Mouse (Mus musculus): ENCODE measurements around the gene Tspan14.

The Tspan14 gene

GRCm38 (mm10) chr14:40949730-40950614 is 16.6 kb downstream of the Tspan14 start:
- no peak for DNase-seq

DNA sequence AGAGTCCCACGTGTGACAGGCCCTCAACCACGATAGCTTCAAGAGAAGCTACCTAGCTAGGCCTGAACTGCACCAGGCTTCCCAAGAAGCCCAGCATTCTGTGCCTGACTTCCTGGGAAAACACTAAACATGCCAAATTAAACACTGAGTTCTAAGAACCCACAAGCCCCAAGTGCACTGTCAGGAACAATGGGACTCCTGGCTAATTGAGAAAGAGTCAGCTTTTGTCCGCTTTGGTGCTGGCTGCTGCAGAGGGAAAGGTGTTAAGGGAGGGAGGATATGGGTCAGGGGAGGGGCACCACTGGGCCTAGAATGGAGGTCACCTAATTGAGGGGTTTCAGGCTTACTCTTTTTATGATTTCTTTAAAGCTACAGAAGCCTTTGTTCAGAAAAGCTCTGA is 17.6 kb downstream of the Tspan14 start:
- no peak for DNase-seq

GRCm38 (mm10) chr14:40948522-40948921 is 18.1 kb downstream of the Tspan14 start:
- no peak for DNase-seq

DNA sequence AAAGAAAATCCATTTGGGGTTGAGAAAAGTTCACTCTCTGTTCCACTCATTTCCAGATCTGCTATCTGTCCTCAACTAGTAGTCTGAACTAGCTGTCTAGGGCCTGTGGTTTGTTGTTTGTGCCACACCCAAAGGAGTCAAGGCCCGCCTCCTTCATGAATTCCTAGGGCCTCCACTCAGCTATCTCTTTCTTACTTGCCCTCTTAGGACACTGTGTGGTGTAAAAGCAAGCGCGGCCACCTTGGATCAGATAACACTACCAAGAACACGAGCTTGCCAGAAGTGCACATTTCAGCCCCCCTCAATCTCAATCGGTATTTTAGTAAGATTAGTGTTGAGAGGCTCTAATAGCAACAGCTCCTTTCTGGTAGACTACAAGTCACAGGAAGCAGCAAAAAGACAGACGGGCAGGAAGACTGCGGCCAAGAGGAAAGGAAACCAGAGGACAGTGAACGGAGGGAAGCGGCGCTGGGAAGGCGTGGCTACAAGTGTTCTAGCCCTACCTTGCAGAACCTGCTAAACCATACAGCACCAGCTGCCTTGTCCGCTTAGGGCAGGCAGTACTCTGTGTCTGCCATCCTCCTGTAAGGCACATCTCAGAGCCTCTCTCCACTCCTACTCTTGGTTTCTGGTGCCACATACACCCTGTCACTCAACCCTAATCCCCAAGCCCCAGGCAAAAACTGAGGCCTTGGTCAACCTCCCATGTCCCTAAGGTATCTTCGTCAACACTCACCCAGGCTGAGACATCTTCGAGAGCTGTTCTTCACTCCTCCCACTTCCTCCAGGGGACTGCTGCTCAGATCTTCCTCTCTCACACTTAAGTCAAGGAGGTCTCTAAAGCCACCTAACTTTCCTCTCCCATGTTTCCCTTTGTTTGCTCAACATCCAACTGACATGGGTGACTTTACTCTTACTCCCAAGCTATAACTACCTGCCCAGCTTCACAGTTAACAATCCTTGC is 18.9 kb downstream of the Tspan14 start:
- peak; percentile 50 for DNase-seq

DNA sequence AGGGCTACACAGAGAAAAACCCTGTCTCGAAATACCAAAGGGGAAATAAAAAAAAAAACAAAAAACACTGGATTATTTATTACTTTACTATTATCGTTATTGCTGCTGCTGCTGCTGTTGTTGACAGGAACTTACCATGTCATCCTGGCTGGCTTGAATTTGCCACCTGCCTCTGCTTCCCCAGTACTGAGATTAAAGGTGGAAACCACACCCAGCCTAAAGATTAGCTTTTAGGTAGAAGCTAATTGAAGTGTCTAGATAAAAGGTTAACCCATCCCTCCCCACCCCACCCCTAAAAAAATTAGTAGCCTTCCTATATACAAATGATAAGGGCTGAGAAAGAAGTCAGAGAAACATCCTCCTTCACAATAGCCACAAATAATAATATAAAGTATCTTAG is 22.8 kb downstream of the Tspan14 start:
- DNase-seq, result no peak

GRCm38 (mm10) chr14:40942429-40942828 is 24.2 kb downstream of the Tspan14 start:
- no peak for DNase-seq

- no peak for DNase-seq
Measured at GRCm38 (mm10) chr14:40938380-40938987, 28.1 kb downstream of the Tspan14 start.

- no peak for DNase-seq
Measured at GRCm38 (mm10) chr14:40937052-40937451, 29.6 kb downstream of the Tspan14 start.

GRCm38 (mm10) chr14:40935481-40935880 is 31.1 kb downstream of the Tspan14 start:
- DNase-seq, result no peak

GRCm38 (mm10) chr14:40935054-40935453 is 31.6 kb downstream of the Tspan14 start:
- DNase-seq, result no peak

DNA sequence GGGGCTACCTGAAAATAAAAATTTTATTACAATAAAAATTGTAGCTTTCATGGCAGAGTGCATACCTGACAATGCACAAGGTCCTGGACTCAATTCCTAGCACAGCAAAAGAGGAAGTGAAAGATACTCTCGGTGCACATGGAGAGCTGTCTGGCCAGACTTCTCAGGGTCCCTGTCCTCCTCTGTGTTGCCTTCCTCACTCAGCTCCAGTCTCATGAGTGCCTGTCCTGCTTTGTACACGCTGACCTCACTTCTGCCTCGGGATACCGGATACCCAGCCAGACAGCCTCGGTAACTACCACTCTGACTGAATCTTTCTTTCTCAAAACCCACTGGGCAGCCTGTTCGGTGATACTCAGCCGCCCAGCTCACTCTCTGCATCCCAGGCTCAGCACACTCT is 33.3 kb downstream of the Tspan14 start:
- no peak for DNase-seq

DNA sequence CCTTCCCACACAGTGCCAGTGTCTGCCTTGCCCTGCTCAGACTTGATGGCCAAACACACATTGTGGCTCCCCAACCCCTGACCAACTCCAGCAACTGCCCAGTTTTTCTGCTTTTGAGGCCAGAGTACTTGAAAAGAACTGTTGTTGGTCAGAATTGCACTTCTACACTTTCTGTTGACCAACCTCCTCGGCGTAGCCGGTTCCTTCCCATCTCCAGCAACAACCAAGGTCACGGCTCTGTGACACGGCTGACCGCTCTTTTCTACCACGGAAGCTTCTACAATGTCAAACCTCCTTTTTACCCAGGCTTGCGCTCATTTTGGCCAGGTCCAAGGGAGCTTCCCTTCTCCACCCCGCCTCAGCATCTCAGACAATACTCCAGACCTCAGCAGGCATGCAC is 34.4 kb downstream of the Tspan14 start:
- no peak for DNase-seq

GRCm38 (mm10) chr14:40931115-40931829 is 35.3 kb downstream of the Tspan14 start:
- peak; percentile 72 for DNase-seq

DNA sequence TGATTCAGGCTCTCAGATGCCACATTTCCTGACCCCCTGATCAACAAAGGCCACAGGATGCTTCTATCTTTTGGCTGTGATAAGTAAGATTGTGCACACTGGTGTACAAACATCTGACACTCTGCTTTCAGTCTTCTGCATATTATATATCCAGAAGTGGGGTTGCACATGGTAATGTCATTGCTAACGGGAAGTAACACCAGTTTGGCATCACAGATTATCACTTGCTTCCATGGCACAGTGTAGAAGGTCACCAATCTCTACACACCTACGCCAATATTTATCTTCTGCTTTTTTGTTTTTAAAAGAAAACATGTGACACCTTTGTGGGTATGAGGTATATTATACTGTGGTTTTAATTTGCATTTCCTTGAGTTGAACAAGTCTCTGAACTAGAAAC is 36.7 kb downstream of the Tspan14 start:
- DNase-seq, result no peak

DNA sequence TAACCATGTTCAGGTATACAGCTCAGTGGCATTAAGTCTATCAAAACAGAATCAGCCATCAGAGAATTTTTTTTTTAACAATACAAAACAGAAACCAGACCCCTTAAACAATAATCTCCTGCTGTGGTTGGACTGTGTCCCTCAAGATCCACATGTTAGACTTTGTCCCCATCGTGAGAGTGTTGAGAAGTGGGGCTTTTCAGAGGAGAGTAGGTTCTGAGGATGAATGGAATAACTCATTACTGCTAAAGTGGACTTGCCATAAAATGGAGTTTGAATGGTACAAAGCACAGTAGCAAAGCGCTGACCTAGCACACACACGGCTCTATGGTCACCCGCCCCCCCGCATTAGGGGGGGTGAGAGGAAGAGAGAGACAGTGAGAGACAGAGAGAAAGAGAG is 37.7 kb downstream of the Tspan14 start:
- DNase-seq, result no peak

GRCm38 (mm10) chr14:40927041-40927440 is 39.6 kb downstream of the Tspan14 start:
- no peak for DNase-seq

- DNase-seq, result no peak
Measured at GRCm38 (mm10) chr14:40924378-40925113, 42.1 kb downstream of the Tspan14 start.

GRCm38 (mm10) chr14:40921241-40921640 is 45.4 kb downstream of the Tspan14 start:
- DNase-seq, result no peak

- no peak for DNase-seq
Measured at GRCm38 (mm10) chr14:40919521-40919920, 47.1 kb downstream of the Tspan14 start.

DNA sequence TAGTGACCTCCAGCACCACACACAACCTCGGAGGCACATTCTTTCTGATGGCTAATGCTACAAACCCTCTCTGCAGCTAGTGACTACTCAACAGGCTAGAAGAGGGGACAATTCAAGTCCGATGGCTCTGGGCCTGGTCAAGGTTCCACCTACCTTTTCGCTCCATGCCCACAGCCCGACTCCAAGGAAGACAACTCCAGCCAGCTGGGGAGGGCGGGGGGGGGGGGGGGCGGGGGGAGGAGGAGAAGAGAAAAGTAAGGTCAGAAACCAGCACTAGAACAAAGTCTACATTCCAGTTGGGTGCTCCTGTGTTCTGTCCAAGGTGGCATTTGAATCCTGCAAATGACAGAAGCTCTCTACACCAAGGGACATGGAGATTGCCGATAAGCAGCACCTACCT is 48.1 kb downstream of the Tspan14 start:
- peak; percentile 39 for DNase-seq

GRCm38 (mm10) chr14:40917632-40918031 is 49.0 kb downstream of the Tspan14 start:
- peak; percentile 97 for DNase-seq

DNA sequence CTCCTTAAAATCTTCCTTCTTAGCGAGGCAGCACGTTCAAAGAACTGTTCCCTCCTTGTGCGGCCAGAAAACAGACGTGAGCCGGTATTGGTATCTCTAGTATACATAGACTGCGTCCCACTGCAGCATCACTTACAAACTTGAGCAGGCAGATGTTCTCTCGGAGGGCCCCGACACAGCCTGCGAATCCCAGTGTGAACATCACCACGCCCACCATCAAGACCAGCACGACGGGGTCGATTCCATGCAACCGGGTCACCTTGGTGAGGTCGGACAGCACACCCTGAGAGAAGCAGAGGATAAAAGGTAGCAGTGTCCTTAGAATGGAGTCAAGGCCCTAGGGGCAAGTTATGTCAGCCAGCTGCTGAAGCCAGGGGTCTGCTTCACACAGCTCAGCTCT is 49.9 kb downstream of the Tspan14 start:
- DNase-seq, result no peak

Data from kidney, adult 18-20 months (tissue).